Comparison of ENCODE assay signal across 11 mouse cellular contexts in the genomic region with DNA sequence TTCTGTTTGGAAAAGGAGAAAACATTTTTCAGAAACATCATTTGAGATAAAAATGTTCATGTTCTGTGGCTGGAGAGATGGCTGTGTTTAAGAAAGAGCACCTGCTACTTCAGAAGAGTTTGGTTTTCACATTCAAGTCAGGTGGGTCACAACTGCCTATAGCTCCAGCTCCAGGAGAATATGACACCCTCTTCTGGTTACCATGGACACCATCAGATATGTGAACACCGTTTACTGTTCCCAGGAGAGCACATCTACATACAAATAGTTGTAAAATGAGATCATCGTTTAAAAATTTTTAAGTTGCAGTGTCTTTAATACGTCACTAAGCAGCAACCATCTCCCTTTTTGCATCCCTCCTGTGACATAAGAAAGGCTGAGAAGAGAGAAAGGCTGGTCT.
DNase-seq lines count a peak whose midpoint lies in the region; ATAC-seq and TF ChIP-seq lines count a peak whose summit lies in the region.
"Had no signal": no experiment of that assay in that cellular context is flagged by ENCODE, and none has a peak within 500 bp of the region (broad histone marks: within the 10 kb centered on the region; RNA-seq: fewer than 3 reads in every experiment).

No protein-coding gene starts in this region.

- no peaks in the 10 kb centered on the region for H3K9me3 ChIP-seq in forebrain, embryonic 11.5 days (ENCODE audit: control insufficient read depth, low read length)
- no peaks in the 10 kb centered on the region for H3K9me3 ChIP-seq in forebrain, embryonic 15.5 days
- no peaks in the 10 kb centered on the region for H3K9me3 ChIP-seq in lung, embryonic 15.5 days

- H3K4me3 ChIP-seq in forebrain, embryonic 11.5 days (ENCODE audit: low read depth, low read length), result no peak overlapping the region
- no peak overlapping the region for H3K4me3 ChIP-seq in forebrain, embryonic 15.5 days
- no peak overlapping the region for H3K4me3 ChIP-seq in lung, embryonic 15.5 days
- H3K4me3 ChIP-seq in lung, adult 2 months (replicated peaks; ENCODE audit: extremely low read depth, low read depth, low read length), result no peak overlapping the region
- no peak overlapping the region for H3K4me3 ChIP-seq in layer of hippocampus, adult 2 months
- H3K4me3 ChIP-seq: heart, adult 2 months; left cerebral cortex, adult 2 months had no signal

- H3K4me2 ChIP-seq in forebrain, embryonic 11.5 days (ENCODE audit: low read depth, low read length, severe bottlenecking), result no peak overlapping the region
- no peak overlapping the region for H3K4me2 ChIP-seq in forebrain, embryonic 15.5 days (replicated peaks)
- H3K4me2 ChIP-seq in lung, embryonic 15.5 days, result no peak overlapping the region

- no peak for TF ChIP-seq CTCF in lung, adult 2 months (IDR thresholded peaks at IDR 0.05; ENCODE audit: insufficient read depth, low read length)
- TF ChIP-seq CTCF in layer of hippocampus, adult 2 months (conservative IDR thresholded peaks at IDR 0.05), result no peak

- H3K4me1 ChIP-seq in forebrain, embryonic 11.5 days (replicated peaks; ENCODE audit: control insufficient read depth, insufficient read depth, low read length), result no peaks in the 10 kb centered on the region
- H3K4me1 ChIP-seq in forebrain, embryonic 15.5 days, result no peaks in the 10 kb centered on the region
- peaks cover 10% of the 10 kb centered on the region; the same call in 1 of the 2 replicates for H3K4me1 ChIP-seq in lung, embryonic 15.5 days
- H3K4me1 ChIP-seq in lung, adult 2 months (ENCODE audit: control insufficient read depth, insufficient read depth, low read length), result no peaks in the 10 kb centered on the region

- H3K27ac ChIP-seq in forebrain, embryonic 11.5 days (ENCODE audit: low read depth, low read length), result no peak overlapping the region
- H3K27ac ChIP-seq in forebrain, embryonic 15.5 days (replicated peaks), result no peak overlapping the region
- H3K27ac ChIP-seq in lung, embryonic 15.5 days, result peak overlapping the region; percentile 44; the same call in 1 of the 2 replicates
- no peak overlapping the region for H3K27ac ChIP-seq in layer of hippocampus, adult 2 months
- H3K27ac ChIP-seq: heart, adult 2 months; left cerebral cortex, adult 2 months had no signal

- 19% methylated on average over 3 of the region's 3 CpGs for WGBS in forebrain, embryonic 11.5 days
- WGBS in forebrain, embryonic 15.5 days, result 8% methylated on average over 3 of the region's 3 CpGs
- WGBS in lung, embryonic 15.5 days, result 5% methylated on average over 3 of the region's 3 CpGs
- 8% methylated on average over 3 of the region's 3 CpGs for WGBS in lung, adult 2 months

- no peak for TF ChIP-seq POLR2A in lung, adult 2 months (IDR thresholded peaks at IDR 0.05; ENCODE audit: borderline replicate concordance, extremely low read depth, low read depth, low read length)

- H3K27me3 ChIP-seq in forebrain, embryonic 11.5 days (ENCODE audit: control insufficient read depth, insufficient read depth, low read length), result no peaks in the 10 kb centered on the region
- H3K27me3 ChIP-seq in forebrain, embryonic 15.5 days, result no peaks in the 10 kb centered on the region
- H3K27me3 ChIP-seq in lung, embryonic 15.5 days, result no peaks in the 10 kb centered on the region

- no peaks in the 10 kb centered on the region for H3K36me3 ChIP-seq in forebrain, embryonic 11.5 days (ENCODE audit: control insufficient read depth, insufficient read depth, low read length)
- no peaks in the 10 kb centered on the region for H3K36me3 ChIP-seq in forebrain, embryonic 15.5 days
- no peaks in the 10 kb centered on the region for H3K36me3 ChIP-seq in lung, embryonic 15.5 days

- no peak for DNase-seq in forebrain, embryonic 11.5 days (ENCODE audit: low spot score)
- no peak for DNase-seq in lung, adult 2 months
- peak; percentile 44 for DNase-seq in embryo, embryonic 10 days (ENCODE audit: low spot score)
- peak; percentile 57 for DNase-seq in mesoderm, embryonic 11.5 days (ENCODE audit: low read depth, low spot score)
- no peak for DNase-seq in left cerebral cortex, adult 11 months (ENCODE audit: low spot score)
- DNase-seq in layer of hippocampus, adult 2 months (ENCODE audit: low spot score in 2 of 2), result no peak
- DNase-seq: heart, adult 2 months had no signal

- peak; percentile 77 for ATAC-seq in forebrain, embryonic 11.5 days (replicated peaks; ENCODE audit: low FRiP score)
- no peak for ATAC-seq in forebrain, embryonic 15.5 days (replicated peaks)
- peak; percentile 86 for ATAC-seq in lung, embryonic 15.5 days (ENCODE audit: borderline replicate concordance, extremely low read depth, low FRiP score, low TSS enrichment)
- ATAC-seq: inflammation-experienced regulatory T-cells, adult 6 months had no signal

- H3K9ac ChIP-seq in forebrain, embryonic 11.5 days (ENCODE audit: low read length), result no peak overlapping the region
- no peak overlapping the region for H3K9ac ChIP-seq in forebrain, embryonic 15.5 days (replicated peaks)
- H3K9ac ChIP-seq in lung, embryonic 15.5 days, result no peak overlapping the region

Comparison
In these comparisons a context has a peak if more than half of its experiments do, and no peak if none do; other contexts are left out.
1. DNase-seq: peak in embryo, embryonic 10 days (single experiment) and mesoderm, embryonic 11.5 days (single experiment); none in forebrain, embryonic 11.5 days (single experiment), lung, adult 2 months (single experiment), left cerebral cortex, adult 11 months (single experiment) and layer of hippocampus, adult 2 months (0 of 2).